Mouse (Mus musculus): ENCODE results near the gene Mrpl58. TPM values are rescaled to one million over a fixed set of nuclear protein-coding genes. Genes with fewer than 3 reads are reported as not detected.

The Mrpl58 gene
- polyA plus RNA-seq, 1 experiment from 2014 or later = 277 TPM

DNA sequence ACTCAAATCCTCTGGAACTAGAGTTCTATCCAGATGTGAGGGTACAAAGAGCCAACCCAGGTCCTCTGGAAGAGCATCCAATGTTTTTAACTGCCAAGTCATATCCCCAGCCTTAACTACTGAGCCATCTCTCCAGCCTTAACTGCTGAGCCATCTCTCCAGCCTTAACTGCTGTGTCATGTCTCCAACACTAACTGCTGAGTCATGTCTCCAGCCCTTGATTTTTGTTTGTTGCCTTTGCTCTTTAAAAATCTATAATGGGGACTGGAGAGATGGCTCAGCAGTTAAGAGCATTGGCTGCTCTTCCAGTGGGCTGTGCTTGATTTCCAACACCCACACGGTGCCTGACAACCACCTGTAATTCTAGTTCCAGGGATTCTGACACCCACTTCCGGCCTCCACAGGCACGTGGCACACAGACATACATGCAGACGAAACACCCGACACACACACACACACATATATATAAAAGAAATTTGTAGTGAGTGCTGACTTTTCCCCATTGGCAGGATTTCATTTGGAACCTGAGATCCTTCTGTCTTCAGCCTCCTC is 34.1 kb downstream of the Mrpl58 start:
- Histone ChIP-seq H3K36me3 (replicated peaks) (peaks cover 11% of the 10 kb centered on the region), H3K4me3 (no peak overlapping the region), H3K27me3 (ENCODE audit: poor library complexity, severe bottlenecking) (peaks cover 9% of the 10 kb centered on the region; the same call in 1 of the 2 replicates), H3K27ac (no peak overlapping the region), H3K4me1 (peaks cover 31% of the 10 kb centered on the region), H3K9me3 (peaks cover 7% of the 10 kb centered on the region; the same call in 1 of the 2 replicates)
- no peak for DNase-seq (ENCODE audit: extremely low spot score, low spot score)
- 84% methylated on average over 5 of the region's 5 CpGs for WGBS

DNA sequence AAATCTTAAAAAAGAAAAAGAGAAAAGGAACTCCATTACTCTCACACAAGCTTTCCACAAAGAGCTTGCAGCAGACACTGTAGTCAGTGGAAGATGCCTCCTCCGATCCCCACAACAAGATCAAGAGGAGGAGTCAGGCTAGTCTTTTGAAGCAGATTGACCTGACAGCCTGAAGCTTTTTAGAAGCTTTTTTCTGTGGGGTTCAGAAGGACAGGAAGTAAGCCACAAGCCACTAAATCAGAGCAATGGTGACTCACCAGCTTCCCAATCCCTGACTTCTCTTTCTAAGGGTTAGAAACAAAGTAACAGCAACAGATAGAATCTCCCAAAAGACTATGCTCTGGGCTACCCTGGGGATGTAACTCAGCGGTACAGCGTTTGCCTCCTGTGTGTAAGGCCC is 35.8 kb downstream of the Mrpl58 start:
- H3K27ac ChIP-seq = no peak overlapping the region
- H3K4me3 ChIP-seq = no peak overlapping the region
- no peak for DNase-seq (ENCODE audit: extremely low spot score, low spot score)
- peaks cover 7% of the 10 kb centered on the region; the same call in 1 of the 2 replicates for H3K9me3 ChIP-seq
- H3K27me3 ChIP-seq (ENCODE audit: poor library complexity, severe bottlenecking) = peaks cover 9% of the 10 kb centered on the region; the same call in 1 of the 2 replicates
- 85% methylated on average over 3 of the region's 3 CpGs for WGBS
- peaks cover 31% of the 10 kb centered on the region for H3K4me1 ChIP-seq
- no peaks in the 10 kb centered on the region for H3K36me3 ChIP-seq (replicated peaks)

DNA sequence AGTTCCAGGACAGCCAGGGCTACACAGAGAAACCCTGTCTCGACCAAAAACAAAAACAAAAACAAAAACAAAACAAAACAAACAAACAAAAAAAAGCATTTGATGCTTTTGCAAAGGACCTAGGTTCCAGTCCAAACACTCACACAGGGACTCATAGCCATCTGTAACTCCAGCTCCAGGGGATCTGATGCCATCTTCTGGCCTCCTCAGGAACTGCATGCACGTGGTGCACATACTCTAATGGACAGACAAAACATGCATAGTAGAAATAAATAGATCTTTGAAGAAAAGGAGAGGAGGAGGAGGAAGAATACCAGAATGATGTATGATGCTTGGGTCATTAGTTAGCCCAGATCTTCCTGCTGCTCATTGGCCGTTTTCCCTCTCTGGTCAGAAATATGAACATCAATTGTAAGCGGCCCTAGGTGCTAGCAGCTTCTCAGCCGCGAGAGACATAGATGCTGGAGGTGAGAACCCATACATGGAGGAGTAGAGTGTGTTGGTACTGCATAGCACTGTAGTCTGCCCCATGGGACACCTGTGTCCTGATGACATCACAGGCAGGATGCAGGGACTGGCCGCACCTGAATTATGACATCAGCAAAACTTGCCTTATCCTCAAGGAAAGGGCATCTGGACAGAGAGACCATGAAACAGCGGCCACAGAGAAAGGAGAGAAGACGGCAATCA is 36.5 kb downstream of the Mrpl58 start, which contains the start of gene Trim80:
TSS of gene Trim80 (plus strand) at position 640 of the 690 bp plus-strand sequence.
- Histone ChIP-seq H3K27ac (no peak within 1 kb of the TSS; the same call in 1 of the 2 replicates), H3K4me1 (peaks cover 27% of the 10 kb centered on the region), H3K4me3 (no peak within 1 kb of the TSS), H3K36me3 (replicated peaks) (no peaks in the 10 kb centered on the region), H3K27me3 (ENCODE audit: poor library complexity, severe bottlenecking) (peaks cover 9% of the 10 kb centered on the region; the same call in 1 of the 2 replicates), H3K9me3 (peaks cover 7% of the 10 kb centered on the region; the same call in 1 of the 2 replicates)
- 96% methylated on average over 9 of the region's 9 CpGs for WGBS
- no peak for DNase-seq (ENCODE audit: extremely low spot score, low spot score)

DNA sequence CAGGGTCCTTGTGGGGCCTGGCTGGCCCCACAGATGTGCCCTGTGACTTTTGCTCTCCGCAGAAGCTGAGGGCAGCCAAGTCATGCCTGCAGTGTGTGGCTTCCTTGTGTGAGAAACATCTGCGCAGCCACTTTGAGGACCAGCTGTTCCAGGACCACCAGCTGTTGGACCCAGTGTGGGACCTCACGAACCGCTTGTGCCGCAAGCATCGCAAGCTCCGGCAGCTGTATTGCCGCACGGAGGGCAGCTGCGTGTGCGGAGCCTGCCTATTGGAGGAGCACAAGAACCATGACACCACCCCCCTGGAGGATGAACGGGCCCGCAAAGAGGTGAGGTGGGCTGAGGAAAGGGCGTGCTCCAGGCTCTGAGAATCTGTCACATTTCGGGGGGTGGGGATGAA is 37.9 kb downstream of the Mrpl58 start:
- Histone ChIP-seq H3K36me3 (replicated peaks) (no peaks in the 10 kb centered on the region), H3K4me3 (no peak overlapping the region), H3K9me3 (peaks cover 7% of the 10 kb centered on the region; the same call in 1 of the 2 replicates), H3K4me1 (peaks cover 13% of the 10 kb centered on the region), H3K27me3 (ENCODE audit: poor library complexity, severe bottlenecking) (peaks cover 14% of the 10 kb centered on the region; the same call in 1 of the 2 replicates), H3K27ac (no peak overlapping the region; the same call in 1 of the 2 replicates)
- WGBS = 53% methylated on average over 15 of the region's 15 CpGs
- no peak for DNase-seq (ENCODE audit: extremely low spot score, low spot score)

DNA sequence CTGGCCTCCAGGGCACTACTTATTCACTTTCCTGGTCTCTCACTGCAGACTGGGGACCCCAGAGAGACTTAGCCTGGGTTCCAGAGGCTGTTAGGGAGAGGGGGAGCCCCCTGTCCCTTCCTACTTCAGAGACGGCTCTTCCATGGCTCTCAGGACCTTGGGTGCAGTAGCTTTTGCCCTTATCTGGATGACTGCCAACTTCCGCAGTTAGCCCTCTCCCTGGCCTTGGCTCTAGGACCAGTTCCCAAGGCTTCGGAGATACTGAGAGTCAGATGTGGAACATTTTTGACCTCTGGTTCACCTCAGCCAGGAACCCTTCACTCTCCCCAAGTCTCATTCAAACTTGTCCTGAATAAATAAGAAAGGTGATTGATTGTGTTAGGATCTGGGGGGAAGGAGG is 43.4 kb downstream of the Mrpl58 start:
- Histone ChIP-seq H3K9me3 (no peaks in the 10 kb centered on the region), H3K27me3 (ENCODE audit: poor library complexity, severe bottlenecking) (peaks cover 9% of the 10 kb centered on the region; the same call in 1 of the 2 replicates), H3K27ac (no peak overlapping the region), H3K4me1 (peaks cover 33% of the 10 kb centered on the region), H3K36me3 (replicated peaks) (no peaks in the 10 kb centered on the region), H3K4me3 (no peak overlapping the region)
- 93% methylated on average over 3 of the region's 3 CpGs for WGBS
- no peak for DNase-seq (ENCODE audit: extremely low spot score, low spot score)

DNA sequence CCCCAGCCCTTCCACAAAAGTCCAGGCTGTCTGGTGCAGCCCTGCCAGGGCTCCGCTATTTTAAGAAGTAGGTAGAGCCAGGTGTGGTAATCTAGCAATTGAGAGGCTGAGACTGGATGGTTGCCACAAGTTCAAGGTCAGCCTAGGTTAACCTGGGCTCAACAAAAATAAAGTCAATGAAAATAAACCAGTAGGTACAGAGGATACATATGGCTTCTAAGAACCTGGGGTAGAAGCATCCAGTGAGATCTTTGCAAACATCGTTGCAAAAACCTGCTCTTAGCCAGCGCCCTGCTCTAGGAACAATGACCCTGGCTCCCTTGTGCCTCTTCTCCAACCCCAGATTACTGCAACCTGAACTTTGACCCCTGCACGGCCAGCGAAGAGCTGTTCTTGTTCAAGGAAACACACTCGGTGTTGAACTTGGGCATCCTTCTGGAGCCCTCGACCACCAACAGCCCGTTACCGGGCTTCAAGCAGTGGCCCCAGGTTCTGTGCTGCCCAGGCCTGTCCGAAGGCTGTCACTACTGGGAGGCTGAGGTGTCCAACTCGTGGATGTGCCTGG is 43.9 kb downstream of the Mrpl58 start:
- no peaks in the 10 kb centered on the region for H3K9me3 ChIP-seq
- H3K4me3 ChIP-seq = no peak overlapping the region
- H3K36me3 ChIP-seq (replicated peaks) = no peaks in the 10 kb centered on the region
- H3K27ac ChIP-seq = 0 out of 2 replicates have a peak overlapping the region, but pooled peaks have one; percentile 16
- H3K27me3 ChIP-seq (ENCODE audit: poor library complexity, severe bottlenecking) = peaks cover 9% of the 10 kb centered on the region; the same call in 1 of the 2 replicates
- H3K4me1 ChIP-seq = peaks cover 33% of the 10 kb centered on the region
- no peak for DNase-seq (ENCODE audit: extremely low spot score, low spot score)
- WGBS = 91% methylated on average over 11 of the region's 11 CpGs

DNA sequence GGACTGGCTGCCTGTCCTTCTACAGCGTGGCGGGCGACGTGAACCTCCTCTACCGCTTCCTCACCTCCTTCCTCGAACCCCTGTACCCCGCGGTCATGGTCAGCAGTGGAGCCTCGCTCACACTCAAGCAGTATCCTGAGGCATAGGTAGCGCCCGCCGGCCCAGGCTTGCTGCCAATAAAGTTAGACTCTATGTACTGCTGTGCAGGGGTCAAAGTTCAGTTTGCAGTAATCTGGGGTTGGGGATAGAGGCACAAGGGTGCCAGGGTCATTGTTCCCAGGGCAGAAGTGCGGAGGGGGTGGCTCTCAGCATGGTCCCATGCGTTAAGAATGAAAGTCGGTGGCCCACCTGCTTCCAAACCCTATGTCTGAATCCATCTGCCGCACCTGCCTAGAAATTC is 44.5 kb downstream of the Mrpl58 start:
- H3K27ac ChIP-seq = 0 out of 2 replicates have a peak overlapping the region, but pooled peaks have one; percentile 16
- H3K4me1 ChIP-seq = peaks cover 33% of the 10 kb centered on the region
- peaks cover 9% of the 10 kb centered on the region; the same call in 1 of the 2 replicates for H3K27me3 ChIP-seq (ENCODE audit: poor library complexity, severe bottlenecking)
- DNase-seq (ENCODE audit: extremely low spot score, low spot score) = no peak
- WGBS = 89% methylated on average over 16 of the region's 16 CpGs
- H3K4me3 ChIP-seq = no peak overlapping the region
- no peaks in the 10 kb centered on the region for H3K36me3 ChIP-seq (replicated peaks)
- H3K9me3 ChIP-seq = no peaks in the 10 kb centered on the region

DNA sequence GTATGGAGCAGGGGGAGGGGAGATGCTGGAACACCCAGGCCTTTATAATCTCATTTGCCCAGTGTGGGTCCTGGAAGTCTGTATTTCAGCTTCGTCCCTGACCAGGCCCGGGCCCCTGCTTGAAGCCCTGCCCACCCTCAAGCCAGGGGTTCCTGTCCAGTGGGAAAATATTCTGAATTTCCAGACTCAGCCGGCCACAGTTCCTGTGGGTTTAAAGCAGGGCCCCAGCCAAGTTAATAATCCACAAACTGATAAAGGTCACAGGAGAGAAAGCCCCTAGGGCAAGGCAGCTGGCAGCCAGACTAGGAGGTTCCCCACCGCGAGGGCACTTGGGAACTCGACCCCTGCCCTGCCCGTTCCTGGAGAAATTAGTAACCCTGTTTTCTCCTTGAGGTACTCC is 45.4 kb downstream of the Mrpl58 start:
- H3K9me3 ChIP-seq = no peaks in the 10 kb centered on the region
- 0 out of 2 replicates have a peak overlapping the region, but pooled peaks have one; percentile 26 for H3K27ac ChIP-seq
- peaks cover 9% of the 10 kb centered on the region; the same call in 1 of the 2 replicates for H3K27me3 ChIP-seq (ENCODE audit: poor library complexity, severe bottlenecking)
- H3K36me3 ChIP-seq (replicated peaks) = no peaks in the 10 kb centered on the region
- peaks cover 33% of the 10 kb centered on the region for H3K4me1 ChIP-seq
- WGBS = 59% methylated on average over 7 of the region's 7 CpGs
- no peak for DNase-seq (ENCODE audit: extremely low spot score, low spot score)
- H3K4me3 ChIP-seq = no peak overlapping the region

DNA sequence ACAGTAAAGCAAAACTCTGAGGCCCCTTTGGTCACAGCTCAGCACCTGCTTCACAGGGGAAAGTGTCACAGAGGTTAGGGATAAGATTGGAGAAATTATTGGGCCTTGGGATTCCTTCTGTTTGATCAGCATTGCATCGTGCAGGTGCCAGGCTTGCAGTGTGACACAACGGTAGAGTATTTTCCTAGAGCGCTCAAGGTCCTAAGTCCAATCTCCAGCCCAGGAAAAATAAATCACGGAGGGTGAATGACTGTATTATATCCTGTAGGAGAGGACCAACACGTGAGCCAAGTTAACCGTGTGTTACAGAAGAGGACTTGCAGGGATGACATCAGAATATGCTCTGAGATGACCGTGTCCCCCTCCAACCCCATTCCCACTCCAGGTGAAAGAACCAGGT is 46.6 kb downstream of the Mrpl58 start:
- Histone ChIP-seq H3K36me3 (replicated peaks) (no peaks in the 10 kb centered on the region), H3K9me3 (0 out of 2 replicates have a peak, but pooled peaks cover 5% of the 10 kb centered on the region), H3K27me3 (ENCODE audit: poor library complexity, severe bottlenecking) (peaks cover 9% of the 10 kb centered on the region; the same call in 1 of the 2 replicates), H3K4me3 (no peak overlapping the region), H3K27ac (no peak overlapping the region), H3K4me1 (peaks cover 33% of the 10 kb centered on the region)
- DNase-seq (ENCODE audit: extremely low spot score, low spot score) = no peak
- WGBS = 92% methylated on average over 7 of the region's 7 CpGs

DNA sequence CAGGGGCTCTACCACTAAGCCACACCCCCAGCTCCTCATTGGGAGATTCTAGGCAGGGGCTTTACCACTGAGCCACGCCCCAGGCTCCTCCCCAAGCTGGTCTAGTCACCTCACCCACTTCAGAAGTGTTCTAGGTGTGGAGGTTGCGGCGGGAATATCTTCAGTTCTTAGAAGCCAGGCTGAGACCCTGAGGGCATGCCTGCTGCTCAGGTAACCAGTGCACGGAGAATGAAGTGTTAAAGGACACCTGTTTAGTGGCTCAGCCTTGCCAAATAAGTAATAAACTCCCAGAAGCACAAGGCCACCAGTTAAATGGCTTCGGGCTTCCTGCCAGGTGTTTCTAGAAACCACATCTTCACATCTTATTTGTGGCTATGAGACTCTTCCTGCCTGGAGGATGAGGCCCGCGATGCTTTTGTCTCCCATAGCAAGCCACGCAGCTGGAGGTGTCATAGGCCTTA is 48.3 kb downstream of the Mrpl58 start:
- H3K27ac ChIP-seq = no peak overlapping the region
- no peak overlapping the region for H3K4me3 ChIP-seq
- 0 out of 2 replicates have a peak, but pooled peaks cover 7% of the 10 kb centered on the region for H3K9me3 ChIP-seq
- no peak for DNase-seq (ENCODE audit: extremely low spot score, low spot score)
- no peaks in the 10 kb centered on the region for H3K36me3 ChIP-seq (replicated peaks)
- 0 out of 2 replicates have a peak, but pooled peaks cover under 1% of the 10 kb centered on the region for H3K27me3 ChIP-seq (ENCODE audit: poor library complexity, severe bottlenecking)
- H3K4me1 ChIP-seq = peaks cover 29% of the 10 kb centered on the region
- 91% methylated on average over 8 of the region's 8 CpGs for WGBS

DNA sequence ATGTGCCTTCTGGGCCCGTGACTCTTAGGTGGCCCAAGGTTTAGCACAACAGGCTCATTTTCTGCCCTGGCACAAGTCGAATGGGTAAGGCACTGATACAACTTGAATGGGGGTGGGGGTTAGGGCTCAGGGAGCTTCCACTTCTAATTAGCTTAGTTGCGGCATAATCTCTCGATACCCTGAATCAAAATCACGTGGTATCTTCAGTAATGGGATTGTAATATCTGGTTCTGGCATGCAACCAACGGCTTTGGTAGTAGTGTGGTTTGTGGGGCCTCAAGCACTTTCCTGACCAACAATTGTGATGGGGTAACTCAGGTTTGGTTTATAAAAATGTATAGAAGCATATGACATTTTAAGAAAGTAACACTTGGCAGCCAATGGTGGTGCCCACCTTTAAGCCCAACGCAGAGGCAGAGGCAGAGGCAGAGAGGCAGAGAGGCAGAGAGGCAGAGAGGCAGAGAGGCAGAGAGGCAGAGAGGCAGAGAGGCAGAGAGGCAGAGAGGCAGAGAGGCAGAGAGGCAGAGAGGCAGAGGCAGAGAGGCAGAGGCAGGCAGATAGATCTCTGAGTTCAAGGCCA is 48.8 kb downstream of the Mrpl58 start:
- H3K36me3 ChIP-seq (replicated peaks) = no peaks in the 10 kb centered on the region
- no peaks in the 10 kb centered on the region for H3K27me3 ChIP-seq (ENCODE audit: poor library complexity, severe bottlenecking)
- 87% methylated on average over 7 of the region's 7 CpGs for WGBS
- peaks cover 29% of the 10 kb centered on the region for H3K4me1 ChIP-seq
- no peak overlapping the region for H3K4me3 ChIP-seq
- H3K9me3 ChIP-seq = 0 out of 2 replicates have a peak, but pooled peaks cover 7% of the 10 kb centered on the region
- H3K27ac ChIP-seq = no peak overlapping the region
- DNase-seq (ENCODE audit: extremely low spot score, low spot score) = no peak

DNA sequence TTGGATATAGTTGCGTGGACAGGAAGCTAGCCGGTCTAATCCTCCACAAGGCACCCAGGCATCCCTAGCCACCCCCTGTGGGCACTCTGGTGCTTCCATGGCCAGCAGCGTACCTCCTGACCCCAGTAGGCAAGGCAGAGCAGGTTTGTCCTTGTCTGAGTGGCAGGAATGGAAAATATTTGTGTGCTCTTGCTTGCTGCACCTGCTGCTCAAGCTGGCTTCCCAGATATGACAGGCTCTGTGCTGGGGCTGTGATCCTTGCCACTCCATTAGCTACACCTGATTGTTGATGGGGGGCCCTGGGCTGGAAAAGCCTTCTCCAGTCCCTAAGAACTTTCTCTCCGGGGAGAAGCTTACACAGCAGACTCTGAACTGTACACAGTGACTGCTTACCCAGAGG is 49.8 kb downstream of the Mrpl58 start:
- DNase-seq (ENCODE audit: extremely low spot score, low spot score) = no peak

More for the DNA sequence above, 49.8 kb downstream of the Mrpl58 start:
- no peak overlapping the region for H3K4me3 ChIP-seq
- peaks cover 29% of the 10 kb centered on the region for H3K4me1 ChIP-seq
- no peaks in the 10 kb centered on the region for H3K36me3 ChIP-seq (replicated peaks)
- no peak overlapping the region for H3K27ac ChIP-seq
- H3K9me3 ChIP-seq = 0 out of 2 replicates have a peak, but pooled peaks cover 7% of the 10 kb centered on the region
- 72% methylated on average over 4 of the region's 4 CpGs for WGBS
- no peaks in the 10 kb centered on the region for H3K27me3 ChIP-seq (ENCODE audit: poor library complexity, severe bottlenecking)

Measured in forebrain, embryonic 10.5 days (tissue).